Mouse (Mus musculus): ENCODE results near the gene Fam172a.

- TF ChIP-seq GATA1 (IDR thresholded peaks at IDR 0.05; ENCODE audit: low read length) (no peak), TAL1 (IDR thresholded peaks at IDR 0.05; ENCODE audit: low read length) (no peak)
Observed at GRCm38 (mm10) chr13:77957611-77958010, 255.8 kb downstream of the Fam172a start.

Data from erythroblast, embryonic 14.5 days (primary cell).